Mouse (Mus musculus): ENCODE data around the gene Baz2a.

GRCm38 (mm10) chr10:128153978-128154377, 62.6 kb downstream of the Baz2a start:
- TF ChIP-seq CTCF (IDR thresholded peaks at IDR 0.05; ENCODE audit: borderline replicate concordance, insufficient read depth, low read depth, low read length) (no peak), POLR2A (IDR thresholded peaks at IDR 0.05; ENCODE audit: borderline replicate concordance, insufficient read depth, low read length) (no peak)

All from cerebellum, adult 2 months (tissue).